Mouse (Mus musculus): Measurements from ENCODE around the gene Cux2. TPM values are rescaled to one million over a fixed set of nuclear protein-coding genes. Genes with fewer than 3 reads are reported as not detected.

Cux2 gene
- total and polyA plus RNA-seq, 3 experiments = 1.4 to 3.5 TPM; not detected in 1

GRCm38 (mm10) chr5:121890925-121891324 lies 159.0 kb downstream of the Cux2 start:
- no peak overlapping the region for H3K4me3 ChIP-seq (ENCODE audit: control insufficient read depth in 1 of 2, insufficient read depth in 1 of 2, low read depth in 2 of 2, low read length in 2 of 2)
- H3K9ac ChIP-seq (ENCODE audit: control insufficient read depth, low read depth, low read length, poor library complexity, severe bottlenecking) = no peak overlapping the region
- no peaks in the 10 kb centered on the region for H3K9me3 ChIP-seq (replicated peaks; ENCODE audit: insufficient read depth, low read length)
- H3K27ac ChIP-seq (ENCODE audit: control insufficient read depth, low read depth, low read length) = no peak overlapping the region
- no peak for DNase-seq (ENCODE audit: low read depth, low spot score)
- no peaks in the 10 kb centered on the region for H3K36me3 ChIP-seq (ENCODE audit: control insufficient read depth in 1 of 2, insufficient read depth in 2 of 2, low read length in 2 of 2)
- no peaks in the 10 kb centered on the region for H3K27me3 ChIP-seq (ENCODE audit: control insufficient read depth in 1 of 2, insufficient read depth in 2 of 2, low read length in 2 of 2)
- H3K4me1 ChIP-seq (ENCODE audit: control insufficient read depth in 1 of 2, insufficient read depth in 2 of 2, low read length in 2 of 2) = no peaks in the 10 kb centered on the region
- H3K79me2 ChIP-seq (ENCODE audit: control insufficient read depth, insufficient read depth, low read length, poor library complexity) = no peaks in the 10 kb centered on the region
- TF ChIP-seq MXI1 (IDR thresholded peaks at IDR 0.05; ENCODE audit: low read depth, low read length) (no peak), GABPA (IDR thresholded peaks at IDR 0.05; ENCODE audit: low read depth, low read length) (no peak), TCF12 (IDR thresholded peaks at IDR 0.05; ENCODE audit: low read depth, low read length) (no peak), MEF2A (IDR thresholded peaks at IDR 0.05; ENCODE audit: extremely low read depth, insufficient replicate concordance, low read depth, low read length, poor library complexity, severe bottlenecking) (no peak), CHD1 (IDR thresholded peaks at IDR 0.05; ENCODE audit: low read depth, low read length) (no peak), E2F4 (IDR thresholded peaks at IDR 0.05; ENCODE audit: borderline replicate concordance, low read depth, low read length) (no peak), POLR2AphosphoS2 (IDR thresholded peaks at IDR 0.05; ENCODE audit: low read length) (no peak), TAL1 (IDR thresholded peaks at IDR 0.05; ENCODE audit: low read length) (no peak), GATA1 (IDR thresholded peaks at IDR 0.05; ENCODE audit: low read depth, low read length) (no peak), NELFE (IDR thresholded peaks at IDR 0.05; ENCODE audit: low read depth, low read length) (no peak), SMC3 (IDR thresholded peaks at IDR 0.05; ENCODE audit: low read depth, low read length) (no peak), ETS1 (IDR thresholded peaks at IDR 0.05; ENCODE audit: low read depth, low read length) (no peak), CTCF (IDR thresholded peaks at IDR 0.05 in 2 of 3, conservative IDR thresholded peaks at IDR 0.05 in 1 of 3; ENCODE audit: control insufficient read depth in 1 of 3, insufficient read depth in 1 of 3, low read depth in 2 of 3, low read length in 3 of 3, poor library complexity in 1 of 3, severe bottlenecking in 1 of 3) (no peak)

- no peak for DNase-seq (ENCODE audit: low read depth, low spot score)
- no peaks in the 10 kb centered on the region for H3K27me3 ChIP-seq (ENCODE audit: control insufficient read depth in 1 of 2, insufficient read depth in 2 of 2, low read length in 2 of 2)
- H3K4me3 ChIP-seq (ENCODE audit: control insufficient read depth in 1 of 2, insufficient read depth in 1 of 2, low read depth in 2 of 2, low read length in 2 of 2) = no peak overlapping the region
- no peak for TF ChIP-seq MAZ (IDR thresholded peaks at IDR 0.05; ENCODE audit: low read depth, low read length)
- TF ChIP-seq USF2 (IDR thresholded peaks at IDR 0.05; ENCODE audit: borderline replicate concordance in 1 of 2, insufficient read depth in 1 of 2, low read depth in 1 of 2, low read length in 2 of 2) = no peak
- TF ChIP-seq POLR2A (IDR thresholded peaks at IDR 0.05; ENCODE audit: control insufficient read depth in 1 of 2, insufficient read depth in 1 of 2, low read depth in 1 of 2, low read length in 2 of 2, poor library complexity in 1 of 2) = no peak
- no peak for TF ChIP-seq NELFE (IDR thresholded peaks at IDR 0.05; ENCODE audit: low read depth, low read length)
- no peak for TF ChIP-seq GABPA (IDR thresholded peaks at IDR 0.05; ENCODE audit: low read depth, low read length)
- TF ChIP-seq CTCF (IDR thresholded peaks at IDR 0.05 in 2 of 3, conservative IDR thresholded peaks at IDR 0.05 in 1 of 3; ENCODE audit: control insufficient read depth in 1 of 3, insufficient read depth in 1 of 3, low read depth in 2 of 3, low read length in 3 of 3, poor library complexity in 1 of 3, severe bottlenecking in 1 of 3) = no peak
- no peak for TF ChIP-seq E2F4 (IDR thresholded peaks at IDR 0.05; ENCODE audit: borderline replicate concordance, low read depth, low read length)
- no peak for TF ChIP-seq CHD1 (IDR thresholded peaks at IDR 0.05; ENCODE audit: low read depth, low read length)
- TF ChIP-seq ZC3H11A (IDR thresholded peaks at IDR 0.05; ENCODE audit: low read depth, low read length) = no peak
- TF ChIP-seq POLR2AphosphoS5 (IDR thresholded peaks at IDR 0.05; ENCODE audit: borderline replicate concordance, low read depth, low read length) = no peak
- no peak for TF ChIP-seq GATA1 (IDR thresholded peaks at IDR 0.05; ENCODE audit: low read depth, low read length)
- TF ChIP-seq MAFK (IDR thresholded peaks at IDR 0.05; ENCODE audit: borderline replicate concordance, low read depth, low read length) = no peak
- TF ChIP-seq MYB (IDR thresholded peaks at IDR 0.05; ENCODE audit: low read depth, low read length) = no peak
- no peak for TF ChIP-seq MXI1 (IDR thresholded peaks at IDR 0.05; ENCODE audit: low read depth, low read length)
- no peak for TF ChIP-seq ZMIZ1 (IDR thresholded peaks at IDR 0.05; ENCODE audit: low read depth, low read length)
- no peak for TF ChIP-seq RAD21 (IDR thresholded peaks at IDR 0.05; ENCODE audit: low read depth, low read length)
- TF ChIP-seq CHD2 (IDR thresholded peaks at IDR 0.05; ENCODE audit: low read length) = no peak
- TF ChIP-seq SIN3A (IDR thresholded peaks at IDR 0.05; ENCODE audit: low read length) = no peak
- TF ChIP-seq ZNF384 (IDR thresholded peaks at IDR 0.05; ENCODE audit: low read depth, low read length) = no peak
- no peaks in the 10 kb centered on the region for H3K79me2 ChIP-seq (ENCODE audit: control insufficient read depth, insufficient read depth, low read length, poor library complexity)
- no peak overlapping the region for H3K27ac ChIP-seq (ENCODE audit: control insufficient read depth, low read depth, low read length)
- no peak overlapping the region for H3K9ac ChIP-seq (ENCODE audit: control insufficient read depth, low read depth, low read length, poor library complexity, severe bottlenecking)
- H3K4me1 ChIP-seq (ENCODE audit: control insufficient read depth in 1 of 2, insufficient read depth in 2 of 2, low read length in 2 of 2) = no peaks in the 10 kb centered on the region
- no peaks in the 10 kb centered on the region for H3K9me3 ChIP-seq (replicated peaks; ENCODE audit: insufficient read depth, low read length)
- no peaks in the 10 kb centered on the region for H3K36me3 ChIP-seq (ENCODE audit: control insufficient read depth in 1 of 2, insufficient read depth in 2 of 2, low read length in 2 of 2)
Measured at GRCm38 (mm10) chr5:121889819-121890362, 160.0 kb downstream of the Cux2 start.
